Mouse (Mus musculus) T-helper 1 cell (primary cell): ENCODE measurements around the gene Hilpda.

Experiments
- in situ Hi-C: fragments of 300-600 bp; cut with MboI, MseI; formaldehyde crosslinking; loops from one replicate; pipeline ENCODE4 v1.15.1; 2025; ENCODE audit warnings: high pct_unique_total_duplicates

Hilpda gene

DNA sequence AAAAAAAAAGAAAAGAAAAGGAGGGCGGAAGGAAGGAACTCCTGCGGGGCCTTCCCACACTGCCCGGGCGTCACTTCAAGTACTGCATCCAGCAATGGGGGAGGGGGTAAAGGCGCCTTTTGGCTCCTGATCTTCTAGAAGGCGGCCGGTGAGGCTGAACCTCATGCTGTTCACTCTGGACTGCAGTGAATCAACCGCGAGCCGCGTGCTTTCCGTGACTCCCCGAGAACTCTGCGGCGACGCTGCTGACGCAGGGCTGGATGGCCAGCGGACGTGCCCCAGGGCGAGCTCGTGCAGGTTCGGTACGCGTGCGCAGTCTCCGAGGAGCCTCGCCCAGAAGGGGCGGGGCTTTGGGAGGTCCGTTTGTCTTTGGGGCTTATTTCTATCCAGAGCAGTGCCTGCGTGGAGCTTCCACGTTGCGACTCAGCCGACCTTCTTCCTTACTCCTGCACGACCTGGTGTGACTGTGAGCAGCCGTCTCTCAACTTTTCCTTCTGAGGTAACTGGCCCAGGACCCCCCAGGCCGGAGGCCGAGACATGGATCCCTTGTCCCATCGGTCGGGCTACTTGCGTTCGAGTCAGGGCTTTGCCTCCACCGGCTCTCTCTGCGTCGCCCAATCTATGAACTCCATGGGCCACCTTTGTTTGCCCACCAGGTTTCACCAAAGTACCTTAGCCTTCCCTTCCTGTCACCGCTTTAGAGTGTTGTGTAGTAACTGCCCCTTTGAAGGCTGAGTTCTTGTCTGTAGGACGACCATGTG is at the start of gene Hilpda:
Gene Hilpda (plus strand): TSS at position 177 of the 761 bp plus-strand sequence.
- in situ Hi-C loops = no loop called here

- in situ Hi-C loops = loop anchor here (10.0 kb wide), 1 partner anchor 115 kb away; the partner anchor contains the start of gene Calu
These were observed 42.9 kb upstream of the Hilpda start for GRCm38 (mm10) chr6:29229265-29229913.

GRCm38 (mm10) chr6:29230386-29230785 is 41.9 kb upstream of the Hilpda start:
- in situ Hi-C loops = no loop called here

DNA sequence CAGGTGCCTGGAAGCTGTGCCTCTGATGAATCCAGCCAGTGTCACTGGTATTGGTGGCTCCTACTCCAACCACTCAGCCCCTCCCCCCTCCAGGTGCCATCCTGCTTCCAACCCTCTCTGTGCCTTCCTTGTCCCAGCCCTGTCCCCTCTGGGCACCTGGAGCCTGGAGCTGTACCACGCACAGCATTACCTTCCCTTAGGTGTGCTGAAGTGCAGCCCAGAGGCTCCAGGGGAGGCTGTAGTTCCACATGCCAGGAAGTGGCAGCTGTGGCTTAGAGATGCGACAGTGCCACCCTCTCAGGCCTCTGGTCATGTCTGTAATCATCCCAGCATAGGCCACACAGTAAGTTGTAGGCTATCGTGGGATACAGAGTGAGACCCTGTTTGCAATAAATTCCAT is 40.5 kb upstream of the Hilpda start:
- in situ Hi-C loops = no loop called here

GRCm38 (mm10) chr6:29232321-29232720 is 40.0 kb upstream of the Hilpda start:
- in situ Hi-C loops = no loop called here

DNA sequence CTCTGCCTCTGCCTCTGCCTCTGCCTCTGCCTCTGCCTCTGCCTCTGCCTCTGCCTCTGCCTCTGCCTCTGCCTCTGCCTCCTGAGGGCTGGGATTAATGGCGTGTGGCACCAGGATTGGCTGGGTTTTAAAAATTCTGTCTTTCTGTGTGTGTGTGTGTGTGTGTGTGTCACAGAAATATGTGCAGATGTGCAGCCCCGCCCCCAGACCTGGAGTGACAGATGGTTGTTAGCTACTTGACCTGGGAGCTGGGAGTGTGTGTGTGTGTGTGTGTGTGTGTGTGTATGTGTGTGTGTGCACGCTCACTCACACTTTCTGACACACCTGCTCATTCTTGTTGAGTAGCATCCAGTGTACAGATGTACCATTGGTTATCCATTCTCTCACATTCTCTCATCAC is 38.6 kb upstream of the Hilpda start:
- in situ Hi-C loops = no loop called here

DNA sequence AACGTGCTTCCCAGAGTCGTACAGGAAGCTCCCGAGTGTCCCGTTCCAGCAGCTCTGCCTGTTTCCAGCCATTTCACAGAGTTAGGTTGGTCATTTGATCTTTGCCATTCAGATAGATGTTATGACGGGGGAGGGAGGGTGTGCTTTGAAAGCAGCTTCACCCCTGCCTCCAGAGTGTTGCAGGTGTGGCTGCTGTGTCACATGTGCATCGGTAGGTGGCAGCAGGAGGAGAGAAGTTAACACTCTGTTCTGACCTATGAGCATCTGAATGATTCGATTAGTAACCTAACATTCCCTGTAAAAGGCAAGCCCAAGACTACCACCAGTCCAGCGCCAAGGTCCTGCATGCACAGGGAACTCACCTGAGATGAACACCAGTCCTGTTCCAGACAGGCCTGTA is 38.0 kb upstream of the Hilpda start:
- in situ Hi-C loops = no loop called here

- in situ Hi-C loops = loop anchor here (10.0 kb wide), 1 partner anchor 76 kb away; the partner anchor contains the start of gene Rbm28
These were observed 31.5 kb upstream of the Hilpda start for GRCm38 (mm10) chr6:29240806-29241205.

GRCm38 (mm10) chr6:29241697-29242096 is 30.6 kb upstream of the Hilpda start:
- in situ Hi-C loops = loop anchor here (10.0 kb wide), 1 partner anchor 77 kb away; the partner anchor contains the start of gene Rbm28

DNA sequence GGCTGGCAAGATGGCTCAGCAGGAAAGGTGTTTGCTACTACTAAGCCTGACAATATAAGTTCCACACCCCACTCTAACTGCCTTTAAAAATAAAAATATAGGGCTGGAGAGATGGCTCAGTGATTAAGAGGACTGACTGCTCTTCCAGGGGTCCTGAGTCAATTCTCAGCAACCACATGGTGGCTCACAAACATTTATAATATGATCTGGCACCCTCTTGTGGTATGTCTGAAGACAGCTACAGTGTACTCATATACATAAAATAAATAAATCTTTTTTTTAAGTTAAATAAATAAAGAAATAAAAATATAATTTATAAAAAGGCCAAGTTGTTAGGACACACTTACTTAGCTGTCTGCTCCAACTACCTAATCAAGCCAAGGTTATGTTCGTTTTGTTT is 30.0 kb upstream of the Hilpda start:
- in situ Hi-C loops = loop anchor here (10.0 kb wide), 1 partner anchor 77 kb away; the partner anchor contains the start of gene Rbm28

- in situ Hi-C loops = loop anchor here (10.0 kb wide), 1 partner anchor 81 kb away; the partner anchor contains the start of gene Rbm28
These were observed 26.8 kb upstream of the Hilpda start for GRCm38 (mm10) chr6:29245272-29246120.

- in situ Hi-C loops = loop anchor here (10.0 kb wide), 1 partner anchor 81 kb away; the partner anchor contains the start of gene Rbm28
These were observed 26.1 kb upstream of the Hilpda start for GRCm38 (mm10) chr6:29246183-29246582.

- in situ Hi-C loops = loop anchor here (10.0 kb wide), 1 partner anchor 82 kb away; the partner anchor contains the start of gene Rbm28
These were observed 25.7 kb upstream of the Hilpda start for GRCm38 (mm10) chr6:29246585-29246984.

- in situ Hi-C loops = loop anchor here (10.0 kb wide), 1 partner anchor 82 kb away; the partner anchor contains the start of gene Rbm28
These were observed 25.2 kb upstream of the Hilpda start for GRCm38 (mm10) chr6:29247072-29247471.

GRCm38 (mm10) chr6:29259418-29259817 is 12.9 kb upstream of the Hilpda start:
- in situ Hi-C loops = no loop called here

DNA sequence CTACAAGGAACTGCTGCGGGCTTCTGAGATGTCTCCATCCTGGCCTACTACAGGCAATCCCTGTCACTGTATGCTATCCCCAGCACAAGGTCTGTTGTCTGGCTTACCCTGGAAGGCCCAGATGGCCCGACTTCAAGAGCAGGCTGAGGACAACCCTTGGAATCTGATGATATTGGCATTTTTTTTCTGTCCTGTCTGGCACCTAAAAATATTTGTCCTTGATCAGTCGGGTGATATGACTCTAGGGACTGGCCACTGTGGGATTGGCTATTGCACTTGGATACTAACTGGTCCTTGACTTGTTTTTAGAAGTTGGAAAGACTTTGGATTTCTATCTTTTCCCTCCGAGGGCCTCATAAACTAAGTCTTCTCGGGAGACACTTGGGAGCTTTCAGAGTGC is 10.5 kb upstream of the Hilpda start:
- in situ Hi-C loops = no loop called here

GRCm38 (mm10) chr6:29263650-29264455 is 8.4 kb upstream of the Hilpda start:
- in situ Hi-C loops = no loop called here

DNA sequence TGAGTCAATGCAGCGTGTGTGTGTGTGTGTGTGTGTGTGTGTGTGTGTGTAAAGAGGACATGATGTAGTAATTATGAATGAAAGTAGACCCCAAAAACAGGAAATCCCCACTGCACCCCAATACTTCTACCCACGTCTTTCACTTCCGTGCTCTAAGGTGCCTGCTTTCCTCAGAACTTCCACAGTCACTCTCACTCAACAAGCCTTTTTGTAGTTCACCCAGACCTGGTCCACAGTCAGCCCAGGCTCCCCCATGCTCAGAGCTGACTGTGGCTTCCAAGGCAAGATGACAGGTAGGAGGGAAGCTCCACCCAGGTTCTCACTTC is 7.9 kb upstream of the Hilpda start:
- in situ Hi-C loops = no loop called here

DNA sequence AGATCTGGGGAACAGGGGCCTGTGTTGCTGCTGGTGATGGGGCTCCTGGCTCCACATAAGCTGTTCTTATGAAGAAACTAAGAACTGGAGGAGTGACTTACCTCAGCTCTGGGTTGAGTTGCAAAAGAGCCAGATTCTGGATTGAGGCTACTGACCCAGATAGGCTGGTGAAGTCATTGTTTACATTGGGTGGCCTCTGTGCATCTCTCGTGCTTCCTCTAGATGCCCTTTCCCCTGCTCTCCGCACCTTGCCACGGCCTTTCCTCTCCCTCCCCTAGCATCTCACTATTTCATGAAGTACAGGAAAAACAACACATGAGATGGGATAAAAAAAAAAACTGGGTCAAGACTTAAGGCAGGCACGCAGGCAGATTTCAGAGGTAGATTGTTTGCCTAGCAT is 5.4 kb upstream of the Hilpda start:
- in situ Hi-C loops = no loop called here

GRCm38 (mm10) chr6:29269006-29269668 is 3.2 kb upstream of the Hilpda start:
- in situ Hi-C loops = no loop called here
